Mouse (Mus musculus) frontal cortex, postnatal 36 days (tissue): ENCODE results near the gene Fgf14.
"Not testable (repeated sequence)": the region's sequence is repeated elsewhere in the genome, so short reads cannot be mapped to it uniquely, and the experiment has no call there.

Experiments used
- DNase-seq, 2 experiments: peaks; one replicate each; pipeline ENCODE4 v3.0.0; 2022; ENCODE audit warnings: low spot score in 2 of 2

Fgf14 gene

GRCm38 (mm10) chr14:124192815-124193142 lies 484.1 kb downstream of the Fgf14 start:
- no peak for DNase-seq

- DNase-seq, result peak in 1 of 2 experiments; percentile 57
Measured at GRCm38 (mm10) chr14:124191913-124192814, 484.8 kb downstream of the Fgf14 start.

DNA sequence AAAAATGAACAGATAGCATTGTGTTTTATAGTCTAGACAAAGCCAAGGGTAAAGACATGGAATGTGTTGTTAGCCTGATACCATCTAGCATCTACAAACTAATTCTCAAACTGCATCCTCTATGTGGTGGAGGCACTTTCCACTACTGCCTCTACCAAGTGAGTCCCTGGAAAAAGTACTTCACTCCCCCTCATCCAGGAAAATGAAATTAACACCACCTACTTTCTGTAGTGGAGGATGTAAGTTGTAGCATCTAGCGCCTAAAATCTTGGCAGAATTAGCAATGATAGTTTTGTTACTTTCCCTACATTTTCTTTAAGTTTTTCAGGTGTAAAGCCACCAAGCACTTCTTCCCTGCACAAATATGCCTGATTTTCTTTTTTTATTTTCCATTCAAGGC lies 496.7 kb downstream of the Fgf14 start:
- DNase-seq, result peak in 1 of 2 experiments; percentile 29

- DNase-seq, result no peak
Measured at GRCm38 (mm10) chr14:124174111-124174510, 502.8 kb downstream of the Fgf14 start.

- peak in 1 of 2 experiments; percentile 7 for DNase-seq
Measured at GRCm38 (mm10) chr14:124163618-124164185, 513.2 kb downstream of the Fgf14 start.

GRCm38 (mm10) chr14:124147378-124147777 lies 529.5 kb downstream of the Fgf14 start:
- DNase-seq, result no peak

DNA sequence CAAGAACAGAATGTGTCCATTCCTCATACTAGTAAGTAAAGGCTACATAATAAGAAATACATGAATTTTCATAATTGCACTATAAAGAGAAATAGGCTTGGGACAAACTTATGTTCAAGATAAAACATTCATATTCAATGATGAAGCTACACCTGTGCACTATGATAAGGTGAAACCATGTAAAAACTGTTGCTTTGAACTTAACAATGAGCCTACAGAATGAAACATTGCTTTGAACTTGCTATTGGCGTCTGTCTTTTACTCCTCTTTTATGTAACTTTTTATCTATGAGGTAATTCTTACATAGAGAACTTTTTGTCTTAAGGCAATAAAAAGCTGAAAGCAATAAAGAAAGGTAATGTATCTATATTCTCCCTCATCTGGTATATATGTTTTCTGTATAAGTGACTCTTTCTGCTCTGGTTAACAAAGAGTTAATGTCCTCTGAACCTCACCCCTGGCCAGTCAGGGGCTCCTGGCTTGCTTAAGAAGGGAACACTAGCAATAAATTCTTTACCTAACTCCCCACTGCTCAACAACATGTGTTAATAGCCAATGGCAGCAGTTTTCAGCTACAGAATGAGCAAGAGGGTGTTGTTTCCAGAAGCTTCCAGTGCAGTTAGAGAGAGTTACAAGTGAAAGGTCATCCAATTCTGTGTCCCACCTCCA lies 569.6 kb downstream of the Fgf14 start:
- DNase-seq, result no peak

DNA sequence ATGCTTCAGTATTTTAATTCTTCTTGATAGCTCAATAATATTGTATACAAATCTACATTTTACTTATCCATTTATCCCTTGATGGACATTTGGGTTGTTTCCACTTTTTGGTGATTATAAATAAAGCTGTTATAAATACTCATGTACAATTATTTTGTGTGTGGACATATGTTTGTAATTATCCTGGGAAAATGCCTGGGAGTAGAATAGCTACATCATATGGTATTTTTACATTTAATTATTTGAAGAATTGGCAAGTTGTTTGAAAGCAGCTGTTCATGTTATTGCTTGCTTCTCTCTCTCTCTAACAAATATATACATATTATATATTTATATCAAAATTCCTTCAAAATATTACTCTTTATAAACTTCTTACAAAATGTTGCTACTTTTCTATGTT lies 593.8 kb downstream of the Fgf14 start:
- no peak for DNase-seq

DNA sequence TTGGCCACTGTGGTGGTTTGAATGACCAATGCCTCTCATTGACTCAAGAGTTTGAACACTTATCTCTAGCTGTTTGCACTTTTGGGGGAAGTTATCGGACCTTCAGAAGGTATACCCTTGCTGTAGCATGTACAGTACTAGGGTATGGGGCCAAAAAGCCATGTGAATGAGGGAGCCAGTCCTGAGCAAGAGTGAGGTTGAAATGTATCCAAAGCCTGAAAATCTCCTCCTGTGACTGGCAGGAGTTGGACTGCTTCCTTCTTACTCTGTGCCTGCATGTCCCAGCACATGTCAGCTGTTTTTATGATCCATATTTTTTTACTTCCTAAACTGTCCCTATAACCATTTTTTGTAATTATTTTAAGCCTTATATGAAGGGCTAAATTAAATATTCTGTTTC lies 632.9 kb downstream of the Fgf14 start:
- DNase-seq, result no peak

DNA sequence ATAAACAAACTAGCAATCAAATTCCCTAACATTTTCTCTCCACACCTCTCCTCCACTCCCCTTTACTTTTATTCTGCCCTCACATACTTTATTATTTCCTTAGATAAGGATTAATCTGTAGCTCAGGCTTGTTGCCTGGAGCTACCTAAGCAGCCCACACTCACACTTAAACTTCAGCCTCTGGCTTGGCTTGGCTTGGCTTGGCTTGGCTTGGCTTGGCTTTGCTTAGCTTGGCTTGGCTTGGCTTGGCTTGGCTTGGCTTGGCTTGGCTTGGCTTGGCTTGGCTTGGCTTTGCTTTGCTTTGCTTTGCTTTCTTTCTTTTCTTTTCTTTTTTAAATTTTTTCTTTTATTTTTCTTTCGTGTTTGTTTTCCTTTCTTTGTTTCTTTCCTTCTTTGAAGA lies 636.3 kb downstream of the Fgf14 start:
- DNase-seq, result no peak

GRCm38 (mm10) chr14:124037434-124037833 lies 639.5 kb downstream of the Fgf14 start:
- no peak for DNase-seq

DNA sequence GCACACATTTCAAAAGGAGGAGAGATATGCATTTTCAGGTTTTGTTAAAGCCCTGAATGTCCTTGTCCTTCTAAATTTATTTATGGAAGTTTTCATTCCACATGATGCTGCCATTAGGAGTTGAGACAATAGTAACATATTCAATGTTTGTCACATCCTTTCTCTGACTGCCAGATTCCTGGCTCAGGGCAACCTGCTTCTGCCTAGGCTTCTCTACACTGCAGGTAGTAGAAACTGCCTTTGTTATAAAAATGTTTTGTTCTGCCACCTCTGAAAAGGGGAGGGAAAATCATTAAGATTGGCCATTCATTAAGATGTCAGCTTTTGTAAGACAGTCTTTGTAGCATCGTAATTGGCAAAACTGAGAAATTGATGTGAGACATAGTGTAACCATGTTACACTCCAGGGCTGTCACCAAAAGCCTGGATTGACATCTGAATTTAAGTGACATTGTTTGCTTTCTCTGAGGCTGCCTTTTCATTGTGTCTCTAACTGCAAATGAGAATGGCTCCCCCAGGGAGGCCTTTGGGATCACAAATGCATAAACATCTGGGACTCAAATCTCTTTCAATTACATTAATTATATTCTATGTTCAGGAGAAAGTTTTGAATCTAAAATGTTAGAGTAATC lies 640.2 kb downstream of the Fgf14 start:
- no peak for DNase-seq

DNA sequence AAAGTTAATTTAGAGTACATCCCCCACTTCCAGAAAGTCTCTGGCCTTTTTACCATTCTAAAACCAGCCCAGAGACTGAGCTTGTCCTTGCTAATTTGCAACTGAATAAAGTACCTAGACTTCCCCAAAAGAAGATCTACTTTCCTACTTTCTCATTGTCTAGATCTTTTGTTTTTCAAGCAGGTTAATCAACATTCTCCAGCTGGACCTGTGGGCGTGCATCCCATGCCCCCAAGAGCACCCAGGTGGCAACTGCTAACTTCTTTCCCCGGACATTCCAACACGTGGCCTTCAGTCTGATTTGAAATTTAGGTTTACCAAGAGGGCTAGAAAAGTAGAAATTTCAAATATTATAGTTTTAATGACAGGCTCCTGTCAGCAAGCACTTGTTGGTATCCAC lies 643.6 kb downstream of the Fgf14 start:
- not testable (repeated sequence) for DNase-seq

- no peak for DNase-seq
Measured at GRCm38 (mm10) chr14:124027886-124028670, 648.8 kb downstream of the Fgf14 start.

- peak; percentile 9 to 51 for DNase-seq
Measured at GRCm38 (mm10) chr14:123990591-123991195, 686.2 kb downstream of the Fgf14 start.

- DNase-seq, result no peak
Measured at GRCm38 (mm10) chr14:123967996-123968395, 708.9 kb downstream of the Fgf14 start.

- DNase-seq, result no peak
Measured at GRCm38 (mm10) chr14:123966531-123966930, 710.4 kb downstream of the Fgf14 start.
